Mouse (Mus musculus): ENCODE data around the gene Slc41a3. TPM values are rescaled to one million over a fixed set of nuclear protein-coding genes. Genes with fewer than 3 reads are reported as not detected.

The Slc41a3 gene
- polyA plus RNA-seq, 1 experiment = 7.0 TPM

GRCm38 (mm10) chr6:90607196-90607595, 2.7 kb downstream of the Slc41a3 start:
- Histone ChIP-seq H3K4me1 (ENCODE audit: control insufficient read depth, insufficient read depth, low read length) (no peaks in the 10 kb centered on the region), H3K27ac (ENCODE audit: insufficient read depth, low read length) (no peak overlapping the region), H3K4me3 (ENCODE audit: insufficient read depth, low read length) (no peak overlapping the region)
- TF ChIP-seq CTCF (IDR thresholded peaks at IDR 0.05; ENCODE audit: borderline replicate concordance, insufficient read depth, low read length) = peak; percentile 74; the same call in 1 of the 2 replicates
- no peak for TF ChIP-seq POLR2A (IDR thresholded peaks at IDR 0.05; ENCODE audit: low read depth, low read length)

- no peaks in the 10 kb centered on the region for H3K4me1 ChIP-seq (ENCODE audit: control insufficient read depth, insufficient read depth, low read length)
- no peak overlapping the region for H3K4me3 ChIP-seq (ENCODE audit: insufficient read depth, low read length)
- no peak overlapping the region for H3K27ac ChIP-seq (ENCODE audit: insufficient read depth, low read length)
- no peak for TF ChIP-seq POLR2A (IDR thresholded peaks at IDR 0.05; ENCODE audit: low read depth, low read length)
- peak; percentile 24; the same call in 1 of the 2 replicates for TF ChIP-seq CTCF (IDR thresholded peaks at IDR 0.05; ENCODE audit: borderline replicate concordance, insufficient read depth, low read length)
Measured at GRCm38 (mm10) chr6:90608186-90608585, 3.7 kb downstream of the Slc41a3 start.

- no peak for TF ChIP-seq CTCF (IDR thresholded peaks at IDR 0.05; ENCODE audit: borderline replicate concordance, insufficient read depth, low read length)
- no peak for TF ChIP-seq POLR2A (IDR thresholded peaks at IDR 0.05; ENCODE audit: low read depth, low read length)
- H3K4me3 ChIP-seq (ENCODE audit: insufficient read depth, low read length) = no peak overlapping the region
- no peak overlapping the region for H3K27ac ChIP-seq (ENCODE audit: insufficient read depth, low read length)
- no peaks in the 10 kb centered on the region for H3K4me1 ChIP-seq (ENCODE audit: control insufficient read depth, insufficient read depth, low read length)
Measured at GRCm38 (mm10) chr6:90610248-90610647, 5.7 kb downstream of the Slc41a3 start.

- H3K27ac ChIP-seq (ENCODE audit: insufficient read depth, low read length) = no peak overlapping the region
- H3K4me3 ChIP-seq (ENCODE audit: insufficient read depth, low read length) = no peak overlapping the region
- H3K4me1 ChIP-seq (ENCODE audit: control insufficient read depth, insufficient read depth, low read length) = no peaks in the 10 kb centered on the region
- TF ChIP-seq POLR2A (IDR thresholded peaks at IDR 0.05; ENCODE audit: low read depth, low read length) (no peak), CTCF (IDR thresholded peaks at IDR 0.05; ENCODE audit: borderline replicate concordance, insufficient read depth, low read length) (no peak)
Measured at GRCm38 (mm10) chr6:90613277-90613676, 8.8 kb downstream of the Slc41a3 start.

GRCm38 (mm10) chr6:90615362-90615761, 10.8 kb downstream of the Slc41a3 start:
- no peak overlapping the region for H3K4me3 ChIP-seq (ENCODE audit: insufficient read depth, low read length)
- no peak overlapping the region for H3K27ac ChIP-seq (ENCODE audit: insufficient read depth, low read length)
- TF ChIP-seq POLR2A (IDR thresholded peaks at IDR 0.05; ENCODE audit: low read depth, low read length) (no peak), CTCF (IDR thresholded peaks at IDR 0.05; ENCODE audit: borderline replicate concordance, insufficient read depth, low read length) (no peak)
- H3K4me1 ChIP-seq (ENCODE audit: control insufficient read depth, insufficient read depth, low read length) = no peaks in the 10 kb centered on the region

GRCm38 (mm10) chr6:90615991-90616390, 11.5 kb downstream of the Slc41a3 start:
- Histone ChIP-seq H3K4me1 (ENCODE audit: control insufficient read depth, insufficient read depth, low read length) (no peaks in the 10 kb centered on the region), H3K27ac (ENCODE audit: insufficient read depth, low read length) (no peak overlapping the region), H3K4me3 (ENCODE audit: insufficient read depth, low read length) (no peak overlapping the region)
- no peak for TF ChIP-seq POLR2A (IDR thresholded peaks at IDR 0.05; ENCODE audit: low read depth, low read length)
- no peak for TF ChIP-seq CTCF (IDR thresholded peaks at IDR 0.05; ENCODE audit: borderline replicate concordance, insufficient read depth, low read length)

- TF ChIP-seq CTCF (IDR thresholded peaks at IDR 0.05; ENCODE audit: borderline replicate concordance, insufficient read depth, low read length) = no peak
- TF ChIP-seq POLR2A (IDR thresholded peaks at IDR 0.05; ENCODE audit: low read depth, low read length) = no peak
- no peak overlapping the region for H3K27ac ChIP-seq (ENCODE audit: insufficient read depth, low read length)
- H3K4me1 ChIP-seq (ENCODE audit: control insufficient read depth, insufficient read depth, low read length) = no peaks in the 10 kb centered on the region
- H3K4me3 ChIP-seq (ENCODE audit: insufficient read depth, low read length) = no peak overlapping the region
Measured at GRCm38 (mm10) chr6:90616481-90616880, 12.0 kb downstream of the Slc41a3 start.

GRCm38 (mm10) chr6:90618274-90618673, 13.7 kb downstream of the Slc41a3 start:
- H3K27ac ChIP-seq (ENCODE audit: insufficient read depth, low read length) = no peak overlapping the region
- TF ChIP-seq CTCF (IDR thresholded peaks at IDR 0.05; ENCODE audit: borderline replicate concordance, insufficient read depth, low read length) = no peak
- no peak for TF ChIP-seq POLR2A (IDR thresholded peaks at IDR 0.05; ENCODE audit: low read depth, low read length)
- H3K4me3 ChIP-seq (ENCODE audit: insufficient read depth, low read length) = no peak overlapping the region
- H3K4me1 ChIP-seq (ENCODE audit: control insufficient read depth, insufficient read depth, low read length) = no peaks in the 10 kb centered on the region

- no peak for TF ChIP-seq POLR2A (IDR thresholded peaks at IDR 0.05; ENCODE audit: low read depth, low read length)
- TF ChIP-seq CTCF (IDR thresholded peaks at IDR 0.05; ENCODE audit: borderline replicate concordance, insufficient read depth, low read length) = no peak
- no peak overlapping the region for H3K27ac ChIP-seq (ENCODE audit: insufficient read depth, low read length)
- no peaks in the 10 kb centered on the region for H3K4me1 ChIP-seq (ENCODE audit: control insufficient read depth, insufficient read depth, low read length)
- H3K4me3 ChIP-seq (ENCODE audit: insufficient read depth, low read length) = no peak overlapping the region
Measured at GRCm38 (mm10) chr6:90618821-90619636, 14.5 kb downstream of the Slc41a3 start.

GRCm38 (mm10) chr6:90619936-90620335, 15.4 kb downstream of the Slc41a3 start:
- TF ChIP-seq POLR2A (IDR thresholded peaks at IDR 0.05; ENCODE audit: low read depth, low read length) = no peak
- TF ChIP-seq CTCF (IDR thresholded peaks at IDR 0.05; ENCODE audit: borderline replicate concordance, insufficient read depth, low read length) = no peak
- Histone ChIP-seq H3K27ac (ENCODE audit: insufficient read depth, low read length) (no peak overlapping the region), H3K4me1 (ENCODE audit: control insufficient read depth, insufficient read depth, low read length) (no peaks in the 10 kb centered on the region), H3K4me3 (ENCODE audit: insufficient read depth, low read length) (no peak overlapping the region)

All from embryonic fibroblast, embryonic 13.5 days (primary cell).